In the genomic region with DNA sequence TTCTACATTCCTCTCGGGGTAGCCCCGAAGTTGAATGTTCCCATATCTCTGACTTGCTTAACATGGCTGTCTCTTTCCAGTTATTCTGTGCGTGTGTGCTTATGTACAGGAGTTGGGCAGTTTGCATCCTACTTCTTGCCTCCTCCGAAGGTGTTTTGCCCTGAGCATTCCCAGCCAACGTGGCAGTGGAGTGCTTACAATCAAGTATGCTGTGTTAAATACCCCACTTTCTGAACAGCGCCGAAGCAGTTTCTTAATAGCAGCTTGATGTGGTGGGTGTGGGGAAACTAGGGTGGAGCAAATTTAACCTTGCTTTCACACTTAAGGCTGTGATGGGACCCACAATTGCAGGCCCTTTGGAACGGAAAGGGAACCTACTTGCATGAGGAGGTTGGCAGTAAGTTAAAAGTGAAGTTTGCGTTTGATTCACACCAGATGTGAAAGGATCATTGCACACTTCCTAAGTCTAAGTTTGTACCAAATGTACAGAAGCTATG, we compare ENCODE assay signal across 8 mouse cellular contexts. TPM values are rescaled to one million over a fixed set of nuclear protein-coding genes. Genes with fewer than 3 reads are reported as not detected.
DNase-seq lines count a peak whose midpoint lies in the region; ATAC-seq and TF ChIP-seq lines count a peak whose summit lies in the region.

No protein-coding gene starts in this region.

- H3K4me1 ChIP-seq in lung, embryonic 14.5 days (ENCODE audit: insufficient read depth): peaks cover 13% of the 10 kb centered on the region
- peaks cover 45% of the 10 kb centered on the region for H3K4me1 ChIP-seq in embryonic facial prominence, embryonic 13.5 days
- peaks cover 31% of the 10 kb centered on the region for H3K4me1 ChIP-seq in limb, embryonic 12.5 days (replicated peaks)
- peaks cover 11% of the 10 kb centered on the region; the same call in 1 of the 2 replicates for H3K4me1 ChIP-seq in neural tube, embryonic 14.5 days (ENCODE audit: control insufficient read depth, insufficient read depth, low read length)

- peak; percentile 14 for DNase-seq in lung, embryonic 14.5 days
- DNase-seq in lung, postnatal 14 days: no peak
- no peak for DNase-seq in cerebellum, postnatal 4 days (ENCODE audit: low spot score in 2 of 2)
- no peak for DNase-seq in right cerebral cortex, adult 2 months (ENCODE audit: low spot score in 2 of 2)
- DNase-seq in spleen, postnatal 14 days (ENCODE audit: low spot score in 2 of 2): no peak

- no peak for TF ChIP-seq CTCF in lung, embryonic 14.5 days (IDR thresholded peaks at IDR 0.05; ENCODE audit: low read depth)

- H3K9me3 ChIP-seq in lung, embryonic 14.5 days (ENCODE audit: low read depth, low read length): no peaks in the 10 kb centered on the region
- H3K9me3 ChIP-seq in embryonic facial prominence, embryonic 13.5 days: no peaks in the 10 kb centered on the region
- no peaks in the 10 kb centered on the region for H3K9me3 ChIP-seq in limb, embryonic 12.5 days
- H3K9me3 ChIP-seq in neural tube, embryonic 14.5 days (ENCODE audit: control insufficient read depth, low read length): no peaks in the 10 kb centered on the region

- peak overlapping the region; percentile 89 for H3K4me3 ChIP-seq in lung, embryonic 14.5 days (ENCODE audit: low read depth, low read length)
- peak overlapping the region; percentile 89 for H3K4me3 ChIP-seq in embryonic facial prominence, embryonic 13.5 days
- peak overlapping the region; percentile 91 for H3K4me3 ChIP-seq in limb, embryonic 12.5 days (replicated peaks)
- peak overlapping the region; percentile 84 for H3K4me3 ChIP-seq in neural tube, embryonic 14.5 days (ENCODE audit: low read depth, low read length)

- no peaks in the 10 kb centered on the region for H3K36me3 ChIP-seq in lung, embryonic 14.5 days (ENCODE audit: insufficient read depth)
- no peaks in the 10 kb centered on the region for H3K36me3 ChIP-seq in embryonic facial prominence, embryonic 13.5 days
- H3K36me3 ChIP-seq in limb, embryonic 12.5 days: no peaks in the 10 kb centered on the region
- H3K36me3 ChIP-seq in neural tube, embryonic 14.5 days (ENCODE audit: control insufficient read depth, insufficient read depth, low read length): no peaks in the 10 kb centered on the region

- 12% methylated on average over 9 of the region's 9 CpGs for WGBS in lung, embryonic 14.5 days
- 11% methylated on average over 9 of the region's 9 CpGs for WGBS in embryonic facial prominence, embryonic 13.5 days
- WGBS in limb, embryonic 12.5 days: 8% methylated on average over 9 of the region's 9 CpGs
- 25% methylated on average over 9 of the region's 9 CpGs for WGBS in neural tube, embryonic 14.5 days

- no peaks in the 10 kb centered on the region for H3K27me3 ChIP-seq in lung, embryonic 14.5 days (ENCODE audit: insufficient read depth, low read length)
- H3K27me3 ChIP-seq in embryonic facial prominence, embryonic 13.5 days: no peaks in the 10 kb centered on the region
- H3K27me3 ChIP-seq in limb, embryonic 12.5 days: no peaks in the 10 kb centered on the region
- no peaks in the 10 kb centered on the region for H3K27me3 ChIP-seq in neural tube, embryonic 14.5 days (ENCODE audit: control insufficient read depth, insufficient read depth, low read length)

- H3K27ac ChIP-seq in lung, embryonic 14.5 days (ENCODE audit: low read depth): peak overlapping the region; percentile 27; the same call in 1 of the 2 replicates
- peak overlapping the region; percentile 65; the same call in 1 of the 2 replicates for H3K27ac ChIP-seq in embryonic facial prominence, embryonic 13.5 days
- peak overlapping the region; percentile 81; the same call in 1 of the 2 replicates for H3K27ac ChIP-seq in limb, embryonic 12.5 days
- no peak overlapping the region for H3K27ac ChIP-seq in neural tube, embryonic 14.5 days (ENCODE audit: low read depth, low read length)

- ATAC-seq in lung, embryonic 14.5 days (ENCODE audit: insufficient read depth): no peak
- ATAC-seq in embryonic facial prominence, embryonic 13.5 days (ENCODE audit: insufficient number of reproducible peaks, insufficient read depth, low FRiP score, low TSS enrichment, low read depth): no peak
- no peak for ATAC-seq in limb, embryonic 12.5 days (ENCODE audit: insufficient number of reproducible peaks, insufficient read depth, low FRiP score, low TSS enrichment, low read depth)
- no peak for ATAC-seq in neural tube, embryonic 14.5 days (ENCODE audit: low read depth)

- H3K4me2 ChIP-seq in lung, embryonic 14.5 days: peak overlapping the region; percentile 85
- peak overlapping the region; percentile 77 for H3K4me2 ChIP-seq in embryonic facial prominence, embryonic 13.5 days
- peak overlapping the region; percentile 75 for H3K4me2 ChIP-seq in limb, embryonic 12.5 days
- H3K4me2 ChIP-seq in neural tube, embryonic 14.5 days (ENCODE audit: low read depth, low read length): peak overlapping the region; percentile 57

- H3K9ac ChIP-seq in lung, embryonic 14.5 days: peak overlapping the region; percentile 79
- H3K9ac ChIP-seq in embryonic facial prominence, embryonic 13.5 days: peak overlapping the region; percentile 84
- peak overlapping the region; percentile 92 for H3K9ac ChIP-seq in limb, embryonic 12.5 days (replicated peaks)
- H3K9ac ChIP-seq in neural tube, embryonic 14.5 days (replicated peaks; ENCODE audit: low read depth, low read length): no peak overlapping the region

RNA-seq across cellular contexts. Expression of gene Fam117a, which starts 1.1 kb away (rescaled TPM):
- polyA plus RNA-seq in lung, embryonic 14.5 days (2014; fragmentation: Nextera tagmentation; extraction: Ambion mirVana): 12.9 and 14.6 TPM in 2 replicates
- 13.3 and 17.4 TPM in 2 replicates for polyA plus RNA-seq in embryonic facial prominence, embryonic 13.5 days (2015; fragmentation: Nextera tagmentation; extraction: Ambion mirVana)
- polyA plus RNA-seq in limb, embryonic 12.5 days (2016; fragmentation: Nextera tagmentation; extraction: Ambion mirVana): 19.2 and 20.9 TPM in 2 replicates
- polyA plus RNA-seq in neural tube, embryonic 14.5 days (2014; fragmentation: Nextera tagmentation; extraction: Ambion mirVana): 1.7 and 2.4 TPM in 2 replicates

RNA-seq across cellular contexts. Expression of gene Kat7, which starts 27.8 kb away (rescaled TPM):
- polyA plus RNA-seq in lung, embryonic 14.5 days (2014; fragmentation: Nextera tagmentation; extraction: Ambion mirVana): 77.0 and 83.7 TPM in 2 replicates
- polyA plus RNA-seq in embryonic facial prominence, embryonic 13.5 days (2015; fragmentation: Nextera tagmentation; extraction: Ambion mirVana): 67.0 and 67.2 TPM in 2 replicates
- 77.7 and 79.4 TPM in 2 replicates for polyA plus RNA-seq in limb, embryonic 12.5 days (2016; fragmentation: Nextera tagmentation; extraction: Ambion mirVana)
- 55.5 and 65.3 TPM in 2 replicates for polyA plus RNA-seq in neural tube, embryonic 14.5 days (2014; fragmentation: Nextera tagmentation; extraction: Ambion mirVana)

RNA-seq across cellular contexts. Expression of gene Slc35b1, which starts 46.6 kb away (rescaled TPM):
- 104 and 112 TPM in 2 replicates for polyA plus RNA-seq in lung, embryonic 14.5 days (2014; fragmentation: Nextera tagmentation; extraction: Ambion mirVana)
- polyA plus RNA-seq in embryonic facial prominence, embryonic 13.5 days (2015; fragmentation: Nextera tagmentation; extraction: Ambion mirVana): 120 and 133 TPM in 2 replicates
- polyA plus RNA-seq in limb, embryonic 12.5 days (2016; fragmentation: Nextera tagmentation; extraction: Ambion mirVana): 122 and 125 TPM in 2 replicates
- 155 and 163 TPM in 2 replicates for polyA plus RNA-seq in neural tube, embryonic 14.5 days (2014; fragmentation: Nextera tagmentation; extraction: Ambion mirVana)
